Mouse (Mus musculus) hindbrain, embryonic 16.5 days (tissue): ENCODE data around the gene Nipa1. TPM values are rescaled to one million over a fixed set of nuclear protein-coding genes. Genes with fewer than 3 reads are reported as not detected.

Experiments
- ATAC-seq: fragments of 200-750 bp; cut with Nextera tagmentation; 2 replicates; pipeline ENCODE4 v1.8.0; 2017; ENCODE audit warnings: moderate TSS enrichment, moderate library complexity
- H3K27ac ChIP-seq: fragments of 300-500 bp; sonication (generic); 2 replicates; pipeline ENCODE4 v1.5.1; 2014; ENCODE audit warnings: low read depth, mild to moderate bottlenecking, control low read depth, low read length, moderate library complexity
- H3K27me3 ChIP-seq: fragments of 300-500 bp; sonication (generic); replicated peaks from 2 replicates; pipeline ENCODE4 v1.6.1; 2014; ENCODE audit warnings: low read length; ENCODE audit not compliant: control insufficient read depth, insufficient read depth
- H3K36me3 ChIP-seq: fragments of 300-500 bp; sonication (generic); 2 replicates; pipeline ENCODE4 v1.6.1; 2014; ENCODE audit warnings: mild to moderate bottlenecking, low read length, moderate library complexity, mixed read lengths; ENCODE audit not compliant: control insufficient read depth, insufficient read depth
- H3K4me1 ChIP-seq: fragments of 300-500 bp; sonication (generic); 2 replicates; pipeline ENCODE4 v1.6.1; 2014; ENCODE audit warnings: low read depth, low read length; ENCODE audit not compliant: control insufficient read depth, insufficient read depth
- H3K4me2 ChIP-seq: fragments of 300-500 bp; sonication (generic); 2 replicates; pipeline ENCODE4 v1.6.1; 2014; ENCODE audit warnings: mild to moderate bottlenecking, low read length, control low read depth, moderate library complexity
- H3K4me3 ChIP-seq: fragments of 300-500 bp; sonication (generic); 2 replicates; pipeline ENCODE4 v1.5.1; 2014; ENCODE audit warnings: mild to moderate bottlenecking, low read length, control low read depth, moderate library complexity
- H3K9ac ChIP-seq: fragments of 300-500 bp; sonication (generic); 2 replicates; pipeline ENCODE4 v1.6.1; 2014; ENCODE audit warnings: low read depth, mild to moderate bottlenecking, control low read depth, low read length, moderate library complexity
- H3K9me3 ChIP-seq: fragments of 300-500 bp; sonication (generic); 2 replicates; pipeline ENCODE4 v1.6.1; 2014; ENCODE audit warnings: mild to moderate bottlenecking, low read length, moderate library complexity; ENCODE audit not compliant: control insufficient read depth
- WGBS: fragments of 180-500 bp; shearing (Covaris S2); extraction: QIAGEN DNeasy Blood & Tissue Kit; methylation state at CpG from one replicate; pipeline ENCODE4 v1.1.7; 2014; 5-methylcytosine and 5-hydroxymethylcytosine counted together
- polyA plus RNA-seq: library from polyadenylated mRNA; unstranded; fragments of >200 nt; fragmentation: Nextera tagmentation; extraction: Ambion mirVana; gene quantifications from 2 replicates; pipeline ENCODE4 v1.2.1, GENCODE M21; 2015

The Nipa1 gene
- polyA plus RNA-seq, result 28.7 and 29.9 TPM in 2 replicates

- peak within 1 kb of the TSS; percentile 58 for H3K4me2 ChIP-seq
- peak within 1 kb of the TSS; percentile 76 for H3K4me3 ChIP-seq
- 56% methylated on average over 3 of the region's 3 CpGs for WGBS
- peaks cover 3% of the 10 kb centered on the region for H3K36me3 ChIP-seq
- no peaks in the 10 kb centered on the region for H3K27me3 ChIP-seq
- H3K9me3 ChIP-seq, result no peaks in the 10 kb centered on the region
- peak within 1 kb of the TSS; percentile 82 for H3K9ac ChIP-seq
- no peak for ATAC-seq
- peak within 1 kb of the TSS; percentile 75 for H3K27ac ChIP-seq
- H3K4me1 ChIP-seq, result peaks cover 3% of the 10 kb centered on the region
Measured at GRCm38 (mm10) chr7:56019930-56020253, at the start of gene Nipa1. TSS of gene Nipa1 (minus strand) at chr7:56019954.

- Histone ChIP-seq H3K27ac (no peak overlapping the region), H3K4me2 (no peak overlapping the region), H3K4me1 (no peaks in the 10 kb centered on the region), H3K9me3 (no peaks in the 10 kb centered on the region), H3K36me3 (peaks cover 2% of the 10 kb centered on the region; the same call in 1 of the 2 replicates), H3K27me3 (no peaks in the 10 kb centered on the region), H3K9ac (no peak overlapping the region), H3K4me3 (no peak overlapping the region)
- 100% methylated on average over 1 of the region's 1 CpGs for WGBS
- no peak for ATAC-seq
Measured at GRCm38 (mm10) chr7:56066634-56067033, 46.9 kb upstream of the Nipa1 start.

- H3K9me3 ChIP-seq, result no peaks in the 10 kb centered on the region
- H3K4me3 ChIP-seq, result no peak overlapping the region
- no peak for ATAC-seq
- no peak overlapping the region for H3K27ac ChIP-seq
- no peak overlapping the region for H3K9ac ChIP-seq
- H3K36me3 ChIP-seq, result peaks cover 2% of the 10 kb centered on the region; the same call in 1 of the 2 replicates
- H3K4me2 ChIP-seq, result no peak overlapping the region
- H3K4me1 ChIP-seq, result no peaks in the 10 kb centered on the region
- 83% methylated on average over 2 of the region's 2 CpGs for WGBS
- H3K27me3 ChIP-seq, result no peaks in the 10 kb centered on the region
Measured at GRCm38 (mm10) chr7:56066136-56066535, 46.4 kb upstream of the Nipa1 start.

- WGBS, result 97% methylated on average over 1 of the region's 1 CpGs
- H3K9ac ChIP-seq, result no peak overlapping the region
- no peaks in the 10 kb centered on the region for H3K4me1 ChIP-seq
- H3K27me3 ChIP-seq, result no peaks in the 10 kb centered on the region
- H3K4me3 ChIP-seq, result no peak overlapping the region
- H3K36me3 ChIP-seq, result peaks cover 2% of the 10 kb centered on the region; the same call in 1 of the 2 replicates
- no peak for ATAC-seq
- H3K9me3 ChIP-seq, result no peaks in the 10 kb centered on the region
- H3K4me2 ChIP-seq, result no peak overlapping the region
- no peak overlapping the region for H3K27ac ChIP-seq
Measured at GRCm38 (mm10) chr7:56064876-56065275, 45.1 kb upstream of the Nipa1 start.

- Histone ChIP-seq H3K36me3 (peaks cover 11% of the 10 kb centered on the region), H3K27me3 (no peaks in the 10 kb centered on the region), H3K4me3 (no peak overlapping the region), H3K27ac (no peak overlapping the region), H3K4me2 (no peak overlapping the region), H3K4me1 (peaks cover 16% of the 10 kb centered on the region), H3K9ac (no peak overlapping the region), H3K9me3 (no peaks in the 10 kb centered on the region)
- 88% methylated on average over 3 of the region's 3 CpGs for WGBS
- no peak for ATAC-seq
Measured at GRCm38 (mm10) chr7:56055338-56055737, 35.6 kb upstream of the Nipa1 start.

- no peak overlapping the region for H3K4me2 ChIP-seq
- H3K36me3 ChIP-seq, result peaks cover 11% of the 10 kb centered on the region
- H3K9ac ChIP-seq, result no peak overlapping the region
- peaks cover 22% of the 10 kb centered on the region for H3K4me1 ChIP-seq
- H3K27me3 ChIP-seq, result no peaks in the 10 kb centered on the region
- ATAC-seq, result no peak
- H3K9me3 ChIP-seq, result no peaks in the 10 kb centered on the region
- no peak overlapping the region for H3K27ac ChIP-seq
- H3K4me3 ChIP-seq, result no peak overlapping the region
Measured at GRCm38 (mm10) chr7:56052996-56053395, 33.2 kb upstream of the Nipa1 start.

- H3K9me3 ChIP-seq, result no peaks in the 10 kb centered on the region
- no peak for ATAC-seq
- peak overlapping the region; percentile 84 for H3K27ac ChIP-seq
- H3K27me3 ChIP-seq, result no peaks in the 10 kb centered on the region
- H3K36me3 ChIP-seq, result 0 out of 2 replicates have a peak, but pooled peaks cover 3% of the 10 kb centered on the region
- H3K9ac ChIP-seq, result peak overlapping the region; percentile 83
- peak overlapping the region; percentile 87 for H3K4me3 ChIP-seq
- peaks cover 22% of the 10 kb centered on the region for H3K4me1 ChIP-seq
- 0% methylated on average over 18 of the region's 18 CpGs for WGBS
- peak overlapping the region; percentile 77 for H3K4me2 ChIP-seq
Measured at GRCm38 (mm10) chr7:56050487-56050911, 30.7 kb upstream of the Nipa1 start.

GRCm38 (mm10) chr7:56049831-56050321 lies 30.1 kb upstream of the Nipa1 start, which contains the start of gene Herc2:
TSS of gene Herc2 (plus strand) at chr7:56050196.
- H3K4me2 ChIP-seq, result peak within 1 kb of the TSS; percentile 77
- WGBS, result under 1% methylated on average over 43 of the region's 47 CpGs

GRCm38 (mm10) chr7:56047178-56047577 lies 27.4 kb upstream of the Nipa1 start:
- H3K4me3 ChIP-seq, result no peak overlapping the region
- no peaks in the 10 kb centered on the region for H3K9me3 ChIP-seq
- H3K4me1 ChIP-seq, result peaks cover 17% of the 10 kb centered on the region
- H3K4me2 ChIP-seq, result no peak overlapping the region
- no peaks in the 10 kb centered on the region for H3K36me3 ChIP-seq
- ATAC-seq, result no peak
- whole genome bisulfite sequencing, result 92% methylated on average over 1 of the region's 1 CpGs
- H3K27ac ChIP-seq, result no peak overlapping the region
- H3K9ac ChIP-seq, result no peak overlapping the region
- no peaks in the 10 kb centered on the region for H3K27me3 ChIP-seq

More at GRCm38 (mm10) chr7:56049831-56050321, 30.1 kb upstream of the Nipa1 start, which contains the start of gene Herc2:
- ATAC-seq, result peak; percentile 100
- Histone ChIP-seq H3K36me3 (0 out of 2 replicates have a peak, but pooled peaks cover 3% of the 10 kb centered on the region), H3K9me3 (no peaks in the 10 kb centered on the region), H3K4me1 (peaks cover 22% of the 10 kb centered on the region), H3K4me3 (peak within 1 kb of the TSS; percentile 87), H3K27ac (peak within 1 kb of the TSS; percentile 84), H3K9ac (peak within 1 kb of the TSS; percentile 83), H3K27me3 (no peaks in the 10 kb centered on the region)
